Mouse (Mus musculus) MEL (cell line): ENCODE results near the gene Arap2. TPM values are rescaled to one million over a fixed set of nuclear protein-coding genes. Genes with fewer than 3 reads are reported as not detected.

Experiments
- DNase-seq: peaks from one replicate; pipeline ENCODE4 v3.0.0; 2011; ENCODE audit warnings: low read depth, low spot score
- H3K27ac ChIP-seq: 2 replicates; pipeline ENCODE4 v1.5.1; 2012; ENCODE audit warnings: low read depth, mild to moderate bottlenecking, control low read depth, low read length, moderate library complexity; ENCODE audit not compliant: control insufficient read depth
- H3K27me3 ChIP-seq, 2 experiments: fragments of 150-350 bp in 1 of 2; sonication (generic) in 1 of 2; 2 replicates each; pipeline ENCODE4 v1.6.1; 2012; ENCODE audit warnings: low read length in 2 of 2, mild to moderate bottlenecking in 2 of 2, improper control_type of control experiment in 1 of 2, moderate library complexity in 1 of 2; ENCODE audit not compliant: insufficient read depth in 2 of 2, control insufficient read depth in 1 of 2
- H3K36me3 ChIP-seq, 2 experiments: 2 replicates each; pipeline ENCODE4 v1.6.1; 2012 to 2014; ENCODE audit warnings: low read length in 2 of 2, improper control_type of control experiment in 1 of 2, inconsistent platforms in 1 of 2, mild to moderate bottlenecking in 1 of 2; ENCODE audit not compliant: insufficient read depth in 2 of 2, control insufficient read depth in 1 of 2
- H3K4me1 ChIP-seq, 2 experiments: fragments of 150-350 bp in 1 of 2; sonication (generic) in 1 of 2; 2 replicates each; pipeline ENCODE4 v1.6.1; 2012; ENCODE audit warnings: low read length in 2 of 2, improper control_type of control experiment in 1 of 2, mild to moderate bottlenecking in 1 of 2; ENCODE audit not compliant: insufficient read depth in 2 of 2, control insufficient read depth in 1 of 2
- H3K4me3 ChIP-seq, 2 experiments: fragments of 150-350 bp in 1 of 2; sonication (generic) in 1 of 2; 2 replicates each; pipeline ENCODE4 v1.5.1; 2012; ENCODE audit warnings: low read depth in 2 of 2, low read length in 2 of 2, mild to moderate bottlenecking in 2 of 2, moderate library complexity in 2 of 2, control low read depth in 1 of 2, improper control_type of control experiment in 1 of 2; ENCODE audit not compliant: control insufficient read depth in 1 of 2, insufficient read depth in 1 of 2
- H3K79me2 ChIP-seq: 2 replicates; pipeline ENCODE4 v1.6.1; 2012; ENCODE audit warnings: mild to moderate bottlenecking, low read length, moderate library complexity; ENCODE audit not compliant: control insufficient read depth, poor library complexity, insufficient read depth
- H3K9ac ChIP-seq: 2 replicates; pipeline ENCODE4 v1.6.1; 2012; ENCODE audit warnings: low read depth, mild to moderate bottlenecking, control low read depth, low read length, moderate library complexity; ENCODE audit not compliant: control insufficient read depth, poor library complexity, severe bottlenecking
- H3K9me3 ChIP-seq: fragments of 150-350 bp; sonication (generic); replicated peaks from 2 replicates; pipeline ENCODE4 v1.6.1; 2012; ENCODE audit warnings: mild to moderate bottlenecking, low read length, improper control_type of control experiment, moderate library complexity; ENCODE audit not compliant: insufficient read depth
- CHD2 ChIP-seq: IDR thresholded peaks from 2 replicates; pipeline ENCODE4 v1.6.1; 2011; ENCODE audit warnings: low read length, improper control_type of control experiment
- CTCF ChIP-seq, 3 experiments: IDR thresholded peaks in 2 of 3; conservative IDR thresholded peaks in 1 of 3; 2 replicates each; pipeline ENCODE4 v1.5.1; 2011 to 2012; ENCODE audit warnings: low read length in 3 of 3, low read depth in 2 of 3, mild to moderate bottlenecking in 2 of 3, improper control_type of control experiment in 1 of 3, inconsistent platforms in 1 of 3, mixed read lengths in 1 of 3, moderate library complexity in 1 of 3; ENCODE audit not compliant: control insufficient read depth in 1 of 3, insufficient read depth in 1 of 3, poor library complexity in 1 of 3, severe bottlenecking in 1 of 3
- E2F4 ChIP-seq: IDR thresholded peaks from 2 replicates; pipeline ENCODE4 v1.6.1; 2011; ENCODE audit warnings: low read depth, low read length, improper control_type of control experiment, borderline replicate concordance
- ELF1 ChIP-seq: IDR thresholded peaks from 2 replicates; pipeline ENCODE4 v1.6.1; 2014; ENCODE audit warnings: low read depth, mild to moderate bottlenecking, inconsistent platforms, low read length, improper control_type of control experiment, moderate library complexity
- EP300 ChIP-seq, 2 experiments: IDR thresholded peaks; 2 replicates each; pipeline ENCODE4 v1.6.1; 2011; ENCODE audit warnings: improper control_type of control experiment in 2 of 2, low read length in 2 of 2, low read depth in 1 of 2, mild to moderate bottlenecking in 1 of 2
- ETS1 ChIP-seq: IDR thresholded peaks from 2 replicates; pipeline ENCODE4 v1.6.1; 2012; ENCODE audit warnings: low read depth, mild to moderate bottlenecking, inconsistent platforms, low read length, improper control_type of control experiment, moderate library complexity
- GABPA ChIP-seq: IDR thresholded peaks from 2 replicates; pipeline ENCODE4 v1.6.1; 2012; ENCODE audit warnings: low read depth, mild to moderate bottlenecking, inconsistent platforms, low read length, improper control_type of control experiment, moderate library complexity
- HCFC1 ChIP-seq: IDR thresholded peaks from 2 replicates; pipeline ENCODE4 v1.6.1; 2012; ENCODE audit warnings: low read depth, mild to moderate bottlenecking, inconsistent platforms, low read length, improper control_type of control experiment, moderate library complexity
- JUND ChIP-seq: IDR thresholded peaks from 2 replicates; pipeline ENCODE4 v1.6.1; 2011; ENCODE audit warnings: low read depth, mild to moderate bottlenecking, improper control_type of control experiment, low read length
- KAT2A ChIP-seq: conservative IDR thresholded peaks from 2 replicates; pipeline ENCODE4 v1.6.1; 2012; ENCODE audit warnings: low read depth, low read length, improper control_type of control experiment, inconsistent platforms
- MAFK ChIP-seq: IDR thresholded peaks from 2 replicates; pipeline ENCODE4 v1.6.1; 2011; ENCODE audit warnings: low read depth, mild to moderate bottlenecking, low read length, improper control_type of control experiment, borderline replicate concordance
- MAX ChIP-seq: IDR thresholded peaks from 2 replicates; pipeline ENCODE4 v1.6.1; 2011; ENCODE audit warnings: low read length, improper control_type of control experiment
- MAZ ChIP-seq: IDR thresholded peaks from 2 replicates; pipeline ENCODE4 v1.6.1; 2012; ENCODE audit warnings: low read depth, mild to moderate bottlenecking, inconsistent platforms, low read length, improper control_type of control experiment
- MEF2A ChIP-seq: IDR thresholded peaks from 2 replicates; pipeline ENCODE4 v1.6.1; 2014; ENCODE audit warnings: low read depth, mild to moderate bottlenecking, inconsistent platforms, low read length, improper control_type of control experiment; ENCODE audit not compliant: poor library complexity, insufficient replicate concordance, severe bottlenecking; ENCODE audit errors: extremely low read depth
- MXI1 ChIP-seq: IDR thresholded peaks from 2 replicates; pipeline ENCODE4 v1.6.1; 2011; ENCODE audit warnings: mild to moderate bottlenecking, low read depth, low read length, improper control_type of control experiment
- MYC ChIP-seq: IDR thresholded peaks from 2 replicates; pipeline ENCODE4 v1.6.1; 2011; ENCODE audit warnings: low read depth, mild to moderate bottlenecking, low read length, improper control_type of control experiment, moderate library complexity
- POLR2A ChIP-seq, 2 experiments: IDR thresholded peaks; 2 replicates each; pipeline ENCODE4 v1.6.1; 2011 to 2012; ENCODE audit warnings: low read length in 2 of 2, mild to moderate bottlenecking in 2 of 2, control low read depth in 1 of 2, improper control_type of control experiment in 1 of 2, low read depth in 1 of 2, moderate library complexity in 1 of 2; ENCODE audit not compliant: control insufficient read depth in 1 of 2, insufficient read depth in 1 of 2, poor library complexity in 1 of 2
- POLR2AphosphoS2 ChIP-seq: IDR thresholded peaks from 2 replicates; pipeline ENCODE4 v1.6.1; 2011; ENCODE audit warnings: low read length, improper control_type of control experiment
- POLR2AphosphoS5 ChIP-seq: IDR thresholded peaks from 2 replicates; pipeline ENCODE4 v1.6.1; 2012; ENCODE audit warnings: low read depth, borderline replicate concordance, mild to moderate bottlenecking, inconsistent platforms, low read length, moderate library complexity, mixed read lengths
- SMC3 ChIP-seq: IDR thresholded peaks from 2 replicates; pipeline ENCODE4 v1.6.1; 2011; ENCODE audit warnings: low read depth, low read length, improper control_type of control experiment
- TCF12 ChIP-seq: IDR thresholded peaks from 2 replicates; pipeline ENCODE4 v1.6.1; 2014; ENCODE audit warnings: low read depth, mild to moderate bottlenecking, inconsistent platforms, low read length, improper control_type of control experiment, moderate library complexity
- UBTF ChIP-seq: IDR thresholded peaks from 2 replicates; pipeline ENCODE4 v1.6.1; 2012; ENCODE audit warnings: low read depth, mild to moderate bottlenecking, inconsistent platforms, low read length, improper control_type of control experiment, moderate library complexity, borderline replicate concordance; ENCODE audit not compliant: insufficient read depth
- USF2 ChIP-seq, 2 experiments: IDR thresholded peaks; 2 replicates each; pipeline ENCODE4 v1.6.1; 2011 to 2012; ENCODE audit warnings: improper control_type of control experiment in 2 of 2, low read length in 2 of 2, borderline replicate concordance in 1 of 2, inconsistent platforms in 1 of 2, low read depth in 1 of 2, mild to moderate bottlenecking in 1 of 2; ENCODE audit not compliant: insufficient read depth in 1 of 2
- ZC3H11A ChIP-seq: IDR thresholded peaks from 2 replicates; pipeline ENCODE4 v1.6.1; 2012; ENCODE audit warnings: low read depth, mild to moderate bottlenecking, inconsistent platforms, low read length, improper control_type of control experiment
- ZKSCAN1 ChIP-seq: IDR thresholded peaks from 2 replicates; pipeline ENCODE4 v1.6.1; 2012; ENCODE audit warnings: low read depth, mild to moderate bottlenecking, inconsistent platforms, low read length, improper control_type of control experiment, moderate library complexity
- ZMIZ1 ChIP-seq: IDR thresholded peaks from 2 replicates; pipeline ENCODE4 v1.6.1; 2012; ENCODE audit warnings: low read depth, mild to moderate bottlenecking, inconsistent platforms, low read length, improper control_type of control experiment, moderate library complexity
- ZNF384 ChIP-seq: IDR thresholded peaks from 2 replicates; pipeline ENCODE4 v1.6.1; 2012; ENCODE audit warnings: low read depth, mild to moderate bottlenecking, inconsistent platforms, low read length, improper control_type of control experiment
- polyA plus RNA-seq, 2 experiments: library from polyadenylated mRNA; stranded (reverse) in 1 of 2; unstranded in 1 of 2; fragments of >175 nt in 1 of 2; fragments of >200 nt in 1 of 2; gene quantifications; 2 replicates each; pipeline versions ENCODE4 v1.2.1 to v1.2.4; 2012; ENCODE audit warnings: low replicate concordance in 2 of 2, low read depth in 1 of 2; ENCODE audit not compliant: insufficient read length in 2 of 2, insufficient read depth in 1 of 2, missing spikeins in 1 of 2
- total RNA-seq: library from RNA; depleted of rRNA; stranded (reverse); fragments of 300-350 nt; gene quantifications from 2 replicates; pipeline ENCODE4 v1.2.3, GENCODE M21; 2012

Arap2 gene
- total and polyA plus RNA-seq, 3 experiments: not detected

DNA sequence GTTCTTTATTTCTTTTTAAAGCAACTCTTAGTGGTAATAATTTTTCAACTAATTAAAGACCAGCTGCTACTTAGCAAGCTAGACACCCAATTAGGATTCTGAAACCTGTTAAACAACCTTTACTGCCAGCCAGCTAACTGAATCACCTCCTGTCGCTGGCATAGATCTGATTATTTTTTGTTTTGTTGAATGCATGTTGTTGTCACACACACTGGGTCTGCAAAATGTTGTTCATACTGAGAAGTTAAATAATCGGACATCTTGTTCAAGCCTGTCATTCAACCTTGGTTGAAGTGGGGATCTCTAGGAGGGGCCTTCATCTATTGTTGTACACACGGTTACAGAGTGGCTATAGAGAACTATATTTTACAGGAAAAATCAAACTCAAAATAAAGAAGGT is 184.3 kb downstream of the Arap2 start:
- H3K4me3 ChIP-seq: no peak overlapping the region
- TF ChIP-seq POLR2AphosphoS2 (no peak), ZMIZ1 (no peak), ZKSCAN1 (no peak), MAZ (no peak), HCFC1 (no peak), ZNF384 (no peak), JUND (no peak), TCF12 (no peak), ETS1 (no peak), MAFK (no peak), E2F4 (no peak), MEF2A (no peak), MXI1 (no peak), UBTF (no peak), USF2 (IDR thresholded peaks at IDR 0.05; ENCODE audit: borderline replicate concordance in 1 of 2, insufficient read depth in 1 of 2, low read depth in 1 of 2, low read length in 2 of 2) (no peak), GABPA (no peak), CHD2 (no peak), POLR2AphosphoS5 (no peak)
- H3K27ac ChIP-seq: no peak overlapping the region
- H3K36me3 ChIP-seq: no peaks in the 10 kb centered on the region
- no peaks in the 10 kb centered on the region for H3K4me1 ChIP-seq
- no peaks in the 10 kb centered on the region for H3K9me3 ChIP-seq
- DNase-seq: no peak
- H3K79me2 ChIP-seq: no peaks in the 10 kb centered on the region
- no peaks in the 10 kb centered on the region for H3K27me3 ChIP-seq
- H3K9ac ChIP-seq: no peak overlapping the region

- DNase-seq: no peak
- Histone ChIP-seq H3K36me3 (no peaks in the 10 kb centered on the region), H3K27ac (no peak overlapping the region), H3K9me3 (no peaks in the 10 kb centered on the region), H3K27me3 (no peaks in the 10 kb centered on the region), H3K9ac (no peak overlapping the region), H3K4me1 (no peaks in the 10 kb centered on the region), H3K79me2 (no peaks in the 10 kb centered on the region), H3K4me3 (no peak overlapping the region)
- TF ChIP-seq CTCF (IDR thresholded peaks at IDR 0.05 in 2 of 3, conservative IDR thresholded peaks at IDR 0.05 in 1 of 3; ENCODE audit: control insufficient read depth in 1 of 3, insufficient read depth in 1 of 3, low read depth in 2 of 3, low read length in 3 of 3, poor library complexity in 1 of 3, severe bottlenecking in 1 of 3) (no peak), KAT2A (no peak), EP300 (IDR thresholded peaks at IDR 0.05; ENCODE audit: low read depth in 1 of 2, low read length in 2 of 2) (no peak), HCFC1 (no peak), ELF1 (no peak), MAX (no peak), TCF12 (no peak), ETS1 (no peak), POLR2A (IDR thresholded peaks at IDR 0.05; ENCODE audit: control insufficient read depth in 1 of 2, insufficient read depth in 1 of 2, low read depth in 1 of 2, low read length in 2 of 2, poor library complexity in 1 of 2) (no peak), SMC3 (no peak), MYC (no peak), USF2 (IDR thresholded peaks at IDR 0.05; ENCODE audit: borderline replicate concordance in 1 of 2, insufficient read depth in 1 of 2, low read depth in 1 of 2, low read length in 2 of 2) (no peak), ZC3H11A (no peak), UBTF (no peak), ZNF384 (no peak), MAFK (no peak)
- TF ChIP-seq, all 39 proteins: peak for 0
Observed at GRCm38 (mm10) chr5:62574336-62574844, 191.6 kb downstream of the Arap2 start.
